Comparison of ENCODE assay signal across 8 mouse cellular contexts in genomic region chr11:115160016-115160797, GRCm38 (mm10). TPM values are rescaled to one million over a fixed set of nuclear protein-coding genes. Genes with fewer than 3 reads are reported as not detected.
A peak's percentile ranks its signal among the peaks of the same experiment; 100 is the strongest.
DNase-seq lines count a peak whose midpoint lies in the region; ATAC-seq and TF ChIP-seq lines count a peak whose summit lies in the region.

No protein-coding gene starts in this region.

- no peak overlapping the region for H3K4me3 ChIP-seq in neural tube, embryonic 15.5 days (replicated peaks)
- no peak overlapping the region for H3K4me3 ChIP-seq in liver, embryonic 12.5 days
- no peak overlapping the region for H3K4me3 ChIP-seq in spleen, adult 2 months (ENCODE audit: extremely low read depth, insufficient read depth, insufficient read length)

- no peak overlapping the region for H3K27ac ChIP-seq in neural tube, embryonic 15.5 days (replicated peaks)
- H3K27ac ChIP-seq in liver, embryonic 12.5 days, result peak overlapping the region; percentile 18; the same call in 1 of the 2 replicates
- no peak overlapping the region; the same call in 1 of the 2 replicates for H3K27ac ChIP-seq in spleen, adult 2 months (ENCODE audit: insufficient read depth, low read length)

- H3K27me3 ChIP-seq in neural tube, embryonic 15.5 days (replicated peaks), result peaks cover 64% of the 10 kb centered on the region
- peaks cover 15% of the 10 kb centered on the region for H3K27me3 ChIP-seq in liver, embryonic 12.5 days (replicated peaks)
- no peaks in the 10 kb centered on the region for H3K27me3 ChIP-seq in spleen, adult 2 months (ENCODE audit: control insufficient read depth, insufficient read depth, low read length)

- no peaks in the 10 kb centered on the region for H3K9me3 ChIP-seq in neural tube, embryonic 15.5 days (replicated peaks)
- H3K9me3 ChIP-seq in liver, embryonic 12.5 days (replicated peaks), result no peaks in the 10 kb centered on the region

- DNase-seq in neural tube, embryonic 10.5 days (ENCODE audit: extremely low spot score, low spot score), result peak; percentile 69
- DNase-seq in WW6 (ENCODE audit: low read depth, low spot score), result peak; percentile 67
- peak; percentile 94 to 97 for DNase-seq in cerebellum, postnatal 25 days
- peak; percentile 81 to 88 for DNase-seq in heart, postnatal 36 days
- peak in 1 of 2 experiments; percentile 70 for DNase-seq in spleen, adult 2 months (ENCODE audit: low read depth in 1 of 2, low spot score in 2 of 2)

- no peak for ATAC-seq in neural tube, embryonic 15.5 days (ENCODE audit: low FRiP score)
- ATAC-seq in liver, embryonic 12.5 days, result no peak
- ATAC-seq in erythroid progenitor cell, adult 5-6 weeks (replicated peaks; ENCODE audit: low FRiP score, poor library complexity, severe bottlenecking), result no peak

- intact Hi-C loops in heart, postnatal 36 days (cut with DNase I), result no loop called here

- peak; percentile 64; the same call in 1 of the 2 replicates for TF ChIP-seq CTCF in spleen, adult 2 months (IDR thresholded peaks at IDR 0.05; ENCODE audit: extremely low read depth, insufficient read depth, insufficient read length, insufficient replicate concordance)

- H3K4me2 ChIP-seq in neural tube, embryonic 15.5 days, result no peak overlapping the region
- no peak overlapping the region for H3K4me2 ChIP-seq in liver, embryonic 12.5 days

- peaks cover 34% of the 10 kb centered on the region for H3K4me1 ChIP-seq in neural tube, embryonic 15.5 days
- peaks cover 68% of the 10 kb centered on the region for H3K4me1 ChIP-seq in liver, embryonic 12.5 days
- H3K4me1 ChIP-seq in spleen, adult 2 months (ENCODE audit: control insufficient read depth, insufficient read depth, insufficient read length), result peaks cover 43% of the 10 kb centered on the region

- H3K9ac ChIP-seq in neural tube, embryonic 15.5 days (replicated peaks), result no peak overlapping the region
- no peak overlapping the region for H3K9ac ChIP-seq in liver, embryonic 12.5 days

- no peak for TF ChIP-seq POLR2A in spleen, adult 2 months (IDR thresholded peaks at IDR 0.05; ENCODE audit: low read depth, low read length)

- H3K36me3 ChIP-seq in neural tube, embryonic 15.5 days, result no peaks in the 10 kb centered on the region
- no peaks in the 10 kb centered on the region for H3K36me3 ChIP-seq in liver, embryonic 12.5 days
- no peaks in the 10 kb centered on the region for H3K36me3 ChIP-seq in spleen, adult 2 months (ENCODE audit: control insufficient read depth, insufficient read depth, low read length)

- 54% methylated on average over 11 of the region's 11 CpGs for WGBS in neural tube, embryonic 15.5 days
- WGBS in liver, embryonic 12.5 days (ENCODE audit: insufficient replicate concordance), result 64% methylated on average over 11 of the region's 11 CpGs
- WGBS in spleen, adult 2 months, result 74% methylated on average over 11 of the region's 11 CpGs

RNA-seq across cellular contexts. Expression of gene Slc9a3r1, which starts 2.9 kb away (rescaled TPM):
- polyA plus RNA-seq in neural tube, embryonic 15.5 days (2015; fragmentation: Nextera tagmentation; extraction: Ambion mirVana), result 45.5 and 80.6 TPM in 2 replicates
- 10 to 100 TPM in 1 of 2 experiments, 1 to 10 TPM in 1; 9.9 to 10.5 TPM for total RNA-seq in heart, postnatal 36 days (2021)
- 74.5 and 75.7 TPM in 2 replicates for polyA plus RNA-seq in liver, embryonic 12.5 days (2016; fragmentation: Nextera tagmentation; extraction: Ambion mirVana)
- 51.5 and 63.7 TPM in 2 replicates for polyA plus RNA-seq in spleen, adult 2 months (2012; rRNA removed)
- total RNA-seq in erythroid progenitor cell, adult 5-6 weeks (2015; ENCODE audit: low replicate concordance), result 15.1 and 16.8 TPM in 2 replicates
- total RNA-seq in erythroid progenitor cell, adult 5-6 weeks (2017; ENCODE audit: low replicate concordance), result 13.1 and 13.7 TPM in 2 replicates

RNA-seq across cellular contexts. Expression of gene Cd300lf, which starts 26.4 kb away (rescaled TPM):
- 0.20 and 0.27 TPM in 2 replicates for polyA plus RNA-seq in neural tube, embryonic 15.5 days (2015; fragmentation: Nextera tagmentation; extraction: Ambion mirVana)
- total RNA-seq in heart, postnatal 36 days (2021), result under 1 TPM; 0.08 to 0.33 TPM
- polyA plus RNA-seq in liver, embryonic 12.5 days (2016; fragmentation: Nextera tagmentation; extraction: Ambion mirVana), result 0.90 and 1.3 TPM in 2 replicates
- 24.7 and 31.4 TPM in 2 replicates for polyA plus RNA-seq in spleen, adult 2 months (2012; rRNA removed)
- total RNA-seq in erythroid progenitor cell, adult 5-6 weeks (2015; ENCODE audit: low replicate concordance), result 1.7 and 2.9 TPM in 2 replicates
- total RNA-seq in erythroid progenitor cell, adult 5-6 weeks (2017; ENCODE audit: low replicate concordance), result 8.6 and 10.7 TPM in 2 replicates

RNA-seq across cellular contexts. Expression of gene Tmem104, which starts 27.1 kb away (rescaled TPM):
- polyA plus RNA-seq in neural tube, embryonic 15.5 days (2015; fragmentation: Nextera tagmentation; extraction: Ambion mirVana), result 11.7 TPM in 2 replicates
- 10 to 100 TPM; 10.4 to 12.5 TPM for total RNA-seq in heart, postnatal 36 days (2021)
- polyA plus RNA-seq in liver, embryonic 12.5 days (2016; fragmentation: Nextera tagmentation; extraction: Ambion mirVana), result 7.5 and 8.1 TPM in 2 replicates
- 16.3 and 16.5 TPM in 2 replicates for polyA plus RNA-seq in spleen, adult 2 months (2012; rRNA removed)
- total RNA-seq in erythroid progenitor cell, adult 5-6 weeks (2015; ENCODE audit: low replicate concordance), result 5.0 and 6.3 TPM in 2 replicates
- 0.64 and 6.3 TPM in 2 replicates for total RNA-seq in erythroid progenitor cell, adult 5-6 weeks (2017; ENCODE audit: low replicate concordance)

RNA-seq across cellular contexts. Expression of gene Nat9, which starts 27.5 kb away (rescaled TPM):
- 22.0 and 22.8 TPM in 2 replicates for polyA plus RNA-seq in neural tube, embryonic 15.5 days (2015; fragmentation: Nextera tagmentation; extraction: Ambion mirVana)
- 10 to 100 TPM; 19.8 to 28.0 TPM for total RNA-seq in heart, postnatal 36 days (2021)
- 12.8 and 12.9 TPM in 2 replicates for polyA plus RNA-seq in liver, embryonic 12.5 days (2016; fragmentation: Nextera tagmentation; extraction: Ambion mirVana)
- polyA plus RNA-seq in spleen, adult 2 months (2012; rRNA removed), result 12.3 and 12.5 TPM in 2 replicates
- 9.2 and 11.2 TPM in 2 replicates for total RNA-seq in erythroid progenitor cell, adult 5-6 weeks (2015; ENCODE audit: low replicate concordance)
- 2.3 TPM in 1 of 2 replicates, not detected in the other for total RNA-seq in erythroid progenitor cell, adult 5-6 weeks (2017; ENCODE audit: low replicate concordance)

Comparison
In these comparisons a context has a peak if more than half of its experiments do, and no peak if none do; other contexts are left out.
1. RNA of gene Cd300lf, which starts 26.4 kb away (polyA plus RNA-seq): 24.7 to 31.4 TPM in spleen, adult 2 months; 0.90 to 1.3 TPM in liver, embryonic 12.5 days and 0.20 to 0.27 TPM in neural tube, embryonic 15.5 days; every median in the first group is over 10 times any median in the second.